Mouse (Mus musculus) MEL (cell line): ENCODE data around the gene Hipk1. TPM values are rescaled to one million over a fixed set of nuclear protein-coding genes. Genes with fewer than 3 reads are reported as not detected.

Source experiments
- DNase-seq: peaks from one replicate; pipeline ENCODE4 v3.0.0; 2011; ENCODE audit warnings: low read depth, low spot score
- H3K27ac ChIP-seq: 2 replicates; pipeline ENCODE4 v1.5.1; 2012; ENCODE audit warnings: low read depth, mild to moderate bottlenecking, control low read depth, low read length, moderate library complexity; ENCODE audit not compliant: control insufficient read depth
- H3K27me3 ChIP-seq, 2 experiments: fragments of 150-350 bp in 1 of 2; sonication (generic) in 1 of 2; 2 replicates each; pipeline ENCODE4 v1.6.1; 2012; ENCODE audit warnings: low read length in 2 of 2, mild to moderate bottlenecking in 2 of 2, improper control_type of control experiment in 1 of 2, moderate library complexity in 1 of 2; ENCODE audit not compliant: insufficient read depth in 2 of 2, control insufficient read depth in 1 of 2
- H3K36me3 ChIP-seq, 2 experiments: 2 replicates each; pipeline ENCODE4 v1.6.1; 2012 to 2014; ENCODE audit warnings: low read length in 2 of 2, improper control_type of control experiment in 1 of 2, inconsistent platforms in 1 of 2, mild to moderate bottlenecking in 1 of 2; ENCODE audit not compliant: insufficient read depth in 2 of 2, control insufficient read depth in 1 of 2
- H3K4me1 ChIP-seq, 2 experiments: fragments of 150-350 bp in 1 of 2; sonication (generic) in 1 of 2; 2 replicates each; pipeline ENCODE4 v1.6.1; 2012; ENCODE audit warnings: low read length in 2 of 2, improper control_type of control experiment in 1 of 2, mild to moderate bottlenecking in 1 of 2; ENCODE audit not compliant: insufficient read depth in 2 of 2, control insufficient read depth in 1 of 2
- H3K4me3 ChIP-seq, 2 experiments: fragments of 150-350 bp in 1 of 2; sonication (generic) in 1 of 2; 2 replicates each; pipeline ENCODE4 v1.5.1; 2012; ENCODE audit warnings: low read depth in 2 of 2, low read length in 2 of 2, mild to moderate bottlenecking in 2 of 2, moderate library complexity in 2 of 2, control low read depth in 1 of 2, improper control_type of control experiment in 1 of 2; ENCODE audit not compliant: control insufficient read depth in 1 of 2, insufficient read depth in 1 of 2
- H3K79me2 ChIP-seq: 2 replicates; pipeline ENCODE4 v1.6.1; 2012; ENCODE audit warnings: mild to moderate bottlenecking, low read length, moderate library complexity; ENCODE audit not compliant: control insufficient read depth, poor library complexity, insufficient read depth
- H3K9ac ChIP-seq: 2 replicates; pipeline ENCODE4 v1.6.1; 2012; ENCODE audit warnings: low read depth, mild to moderate bottlenecking, control low read depth, low read length, moderate library complexity; ENCODE audit not compliant: control insufficient read depth, poor library complexity, severe bottlenecking
- H3K9me3 ChIP-seq: fragments of 150-350 bp; sonication (generic); replicated peaks from 2 replicates; pipeline ENCODE4 v1.6.1; 2012; ENCODE audit warnings: mild to moderate bottlenecking, low read length, improper control_type of control experiment, moderate library complexity; ENCODE audit not compliant: insufficient read depth
- BHLHE40 ChIP-seq: IDR thresholded peaks from 2 replicates; pipeline ENCODE4 v1.6.1; 2012; ENCODE audit warnings: low read depth, mild to moderate bottlenecking, inconsistent platforms, low read length, improper control_type of control experiment, borderline replicate concordance
- CHD2 ChIP-seq: IDR thresholded peaks from 2 replicates; pipeline ENCODE4 v1.6.1; 2011; ENCODE audit warnings: low read length, improper control_type of control experiment
- CTCF ChIP-seq, 3 experiments: IDR thresholded peaks in 2 of 3; conservative IDR thresholded peaks in 1 of 3; 2 replicates each; pipeline ENCODE4 v1.5.1; 2011 to 2012; ENCODE audit warnings: low read length in 3 of 3, low read depth in 2 of 3, mild to moderate bottlenecking in 2 of 3, improper control_type of control experiment in 1 of 3, inconsistent platforms in 1 of 3, mixed read lengths in 1 of 3, moderate library complexity in 1 of 3; ENCODE audit not compliant: control insufficient read depth in 1 of 3, insufficient read depth in 1 of 3, poor library complexity in 1 of 3, severe bottlenecking in 1 of 3
- E2F4 ChIP-seq: IDR thresholded peaks from 2 replicates; pipeline ENCODE4 v1.6.1; 2011; ENCODE audit warnings: low read depth, low read length, improper control_type of control experiment, borderline replicate concordance
- ELF1 ChIP-seq: IDR thresholded peaks from 2 replicates; pipeline ENCODE4 v1.6.1; 2014; ENCODE audit warnings: low read depth, mild to moderate bottlenecking, inconsistent platforms, low read length, improper control_type of control experiment, moderate library complexity
- EP300 ChIP-seq, 2 experiments: IDR thresholded peaks; 2 replicates each; pipeline ENCODE4 v1.6.1; 2011; ENCODE audit warnings: improper control_type of control experiment in 2 of 2, low read length in 2 of 2, low read depth in 1 of 2, mild to moderate bottlenecking in 1 of 2
- ETS1 ChIP-seq: IDR thresholded peaks from 2 replicates; pipeline ENCODE4 v1.6.1; 2012; ENCODE audit warnings: low read depth, mild to moderate bottlenecking, inconsistent platforms, low read length, improper control_type of control experiment, moderate library complexity
- GABPA ChIP-seq: IDR thresholded peaks from 2 replicates; pipeline ENCODE4 v1.6.1; 2012; ENCODE audit warnings: low read depth, mild to moderate bottlenecking, inconsistent platforms, low read length, improper control_type of control experiment, moderate library complexity
- GATA1 ChIP-seq: IDR thresholded peaks from 2 replicates; pipeline ENCODE4 v1.6.1; 2011; ENCODE audit warnings: low read depth, low read length, improper control_type of control experiment
- JUND ChIP-seq: IDR thresholded peaks from 2 replicates; pipeline ENCODE4 v1.6.1; 2011; ENCODE audit warnings: low read depth, mild to moderate bottlenecking, improper control_type of control experiment, low read length
- KAT2A ChIP-seq: conservative IDR thresholded peaks from 2 replicates; pipeline ENCODE4 v1.6.1; 2012; ENCODE audit warnings: low read depth, low read length, improper control_type of control experiment, inconsistent platforms
- MAFK ChIP-seq: IDR thresholded peaks from 2 replicates; pipeline ENCODE4 v1.6.1; 2011; ENCODE audit warnings: low read depth, mild to moderate bottlenecking, low read length, improper control_type of control experiment, borderline replicate concordance
- MAX ChIP-seq: IDR thresholded peaks from 2 replicates; pipeline ENCODE4 v1.6.1; 2011; ENCODE audit warnings: low read length, improper control_type of control experiment
- MAZ ChIP-seq: IDR thresholded peaks from 2 replicates; pipeline ENCODE4 v1.6.1; 2012; ENCODE audit warnings: low read depth, mild to moderate bottlenecking, inconsistent platforms, low read length, improper control_type of control experiment
- MXI1 ChIP-seq: IDR thresholded peaks from 2 replicates; pipeline ENCODE4 v1.6.1; 2011; ENCODE audit warnings: mild to moderate bottlenecking, low read depth, low read length, improper control_type of control experiment
- NELFE ChIP-seq: IDR thresholded peaks from 2 replicates; pipeline ENCODE4 v1.6.1; 2011; ENCODE audit warnings: low read depth, low read length, improper control_type of control experiment
- NRF1 ChIP-seq: IDR thresholded peaks from 2 replicates; pipeline ENCODE4 v1.6.1; 2014; ENCODE audit warnings: low read depth, mild to moderate bottlenecking, inconsistent platforms, low read length, improper control_type of control experiment, moderate library complexity; ENCODE audit not compliant: poor library complexity, insufficient read depth, severe bottlenecking
- POLR2A ChIP-seq, 2 experiments: IDR thresholded peaks; 2 replicates each; pipeline ENCODE4 v1.6.1; 2011 to 2012; ENCODE audit warnings: low read length in 2 of 2, mild to moderate bottlenecking in 2 of 2, control low read depth in 1 of 2, improper control_type of control experiment in 1 of 2, low read depth in 1 of 2, moderate library complexity in 1 of 2; ENCODE audit not compliant: control insufficient read depth in 1 of 2, insufficient read depth in 1 of 2, poor library complexity in 1 of 2
- POLR2AphosphoS2 ChIP-seq: IDR thresholded peaks from 2 replicates; pipeline ENCODE4 v1.6.1; 2011; ENCODE audit warnings: low read length, improper control_type of control experiment
- POLR2AphosphoS5 ChIP-seq: IDR thresholded peaks from 2 replicates; pipeline ENCODE4 v1.6.1; 2012; ENCODE audit warnings: low read depth, borderline replicate concordance, mild to moderate bottlenecking, inconsistent platforms, low read length, moderate library complexity, mixed read lengths
- RAD21 ChIP-seq: IDR thresholded peaks from 2 replicates; pipeline ENCODE4 v1.6.1; 2011; ENCODE audit warnings: mild to moderate bottlenecking, low read depth, low read length, improper control_type of control experiment
- RCOR1 ChIP-seq: IDR thresholded peaks from 2 replicates; pipeline ENCODE4 v1.6.1; 2012; ENCODE audit warnings: low read depth, mild to moderate bottlenecking, inconsistent platforms, low read length, improper control_type of control experiment
- SIN3A ChIP-seq: IDR thresholded peaks from 2 replicates; pipeline ENCODE4 v1.6.1; 2012; ENCODE audit warnings: low read length, improper control_type of control experiment, inconsistent platforms
- SMC3 ChIP-seq: IDR thresholded peaks from 2 replicates; pipeline ENCODE4 v1.6.1; 2011; ENCODE audit warnings: low read depth, low read length, improper control_type of control experiment
- TBP ChIP-seq: IDR thresholded peaks from 2 replicates; pipeline ENCODE4 v1.8.0; 2011; ENCODE audit warnings: low read depth, low read length, improper control_type of control experiment
- USF1 ChIP-seq: IDR thresholded peaks from 2 replicates; pipeline ENCODE4 v1.6.1; 2014; ENCODE audit warnings: low read depth, mild to moderate bottlenecking, inconsistent platforms, low read length, improper control_type of control experiment, moderate library complexity
- USF2 ChIP-seq, 2 experiments: IDR thresholded peaks; 2 replicates each; pipeline ENCODE4 v1.6.1; 2011 to 2012; ENCODE audit warnings: improper control_type of control experiment in 2 of 2, low read length in 2 of 2, borderline replicate concordance in 1 of 2, inconsistent platforms in 1 of 2, low read depth in 1 of 2, mild to moderate bottlenecking in 1 of 2; ENCODE audit not compliant: insufficient read depth in 1 of 2
- ZKSCAN1 ChIP-seq: IDR thresholded peaks from 2 replicates; pipeline ENCODE4 v1.6.1; 2012; ENCODE audit warnings: low read depth, mild to moderate bottlenecking, inconsistent platforms, low read length, improper control_type of control experiment, moderate library complexity
- ZNF384 ChIP-seq: IDR thresholded peaks from 2 replicates; pipeline ENCODE4 v1.6.1; 2012; ENCODE audit warnings: low read depth, mild to moderate bottlenecking, inconsistent platforms, low read length, improper control_type of control experiment
- polyA plus RNA-seq, 2 experiments: library from polyadenylated mRNA; stranded (reverse) in 1 of 2; unstranded in 1 of 2; fragments of >175 nt in 1 of 2; fragments of >200 nt in 1 of 2; gene quantifications; 2 replicates each; pipeline versions ENCODE4 v1.2.1 to v1.2.4; 2012; ENCODE audit warnings: low replicate concordance in 2 of 2, low read depth in 1 of 2; ENCODE audit not compliant: insufficient read length in 2 of 2, insufficient read depth in 1 of 2, missing spikeins in 1 of 2
- total RNA-seq: library from RNA; depleted of rRNA; stranded (reverse); fragments of 300-350 nt; gene quantifications from 2 replicates; pipeline ENCODE4 v1.2.3, GENCODE M21; 2012

Hipk1 gene
- total and polyA plus RNA-seq, 3 experiments: 16.7 to 28.7 TPM; not detected in 1

GRCm38 (mm10) chr3:103755351-103755750 is 36.0 kb downstream of the Hipk1 start:
- TF ChIP-seq MAFK (no peak), MAZ (no peak), ELF1 (no peak), RCOR1 (no peak), RAD21 (no peak), CHD2 (no peak), SIN3A (no peak), GABPA (no peak), E2F4 (no peak), USF2 (IDR thresholded peaks at IDR 0.05; ENCODE audit: borderline replicate concordance in 1 of 2, insufficient read depth in 1 of 2, low read depth in 1 of 2, low read length in 2 of 2) (no peak), MAX (no peak), TBP (no peak), NELFE (no peak), JUND (no peak), ZKSCAN1 (no peak), SMC3 (no peak), POLR2AphosphoS5 (no peak), MXI1 (no peak), CTCF (IDR thresholded peaks at IDR 0.05 in 2 of 3, conservative IDR thresholded peaks at IDR 0.05 in 1 of 3; ENCODE audit: control insufficient read depth in 1 of 3, insufficient read depth in 1 of 3, low read depth in 2 of 3, low read length in 3 of 3, poor library complexity in 1 of 3, severe bottlenecking in 1 of 3) (no peak)
- Histone ChIP-seq H3K36me3 (peaks cover 0 to 23% of the 10 kb centered on the region in 2 experiments; a peak in 2 of 4 replicates), H3K79me2 (no peaks in the 10 kb centered on the region), H3K9me3 (no peaks in the 10 kb centered on the region), H3K9ac (no peak overlapping the region), H3K27me3 (no peaks in the 10 kb centered on the region), H3K4me1 (no peaks in the 10 kb centered on the region), H3K4me3 (no peak overlapping the region), H3K27ac (no peak overlapping the region)
- no peak for DNase-seq

GRCm38 (mm10) chr3:103751558-103751957 is 39.8 kb downstream of the Hipk1 start:
- Histone ChIP-seq H3K4me3 (no peak overlapping the region), H3K9ac (no peak overlapping the region), H3K27me3 (no peaks in the 10 kb centered on the region), H3K9me3 (no peaks in the 10 kb centered on the region), H3K4me1 (peaks cover 0 to 3% of the 10 kb centered on the region in 2 experiments; a peak in 1 of 4 replicates), H3K36me3 (peaks cover 0 to 18% of the 10 kb centered on the region in 2 experiments; a peak in 3 of 4 replicates), H3K27ac (no peak overlapping the region), H3K79me2 (no peaks in the 10 kb centered on the region)
- TF ChIP-seq USF1: no peak
- TF ChIP-seq EP300 (IDR thresholded peaks at IDR 0.05; ENCODE audit: low read depth in 1 of 2, low read length in 2 of 2): no peak
- TF ChIP-seq POLR2AphosphoS2: no peak
- TF ChIP-seq KAT2A: no peak
- TF ChIP-seq TBP: no peak
- no peak for TF ChIP-seq NRF1
- TF ChIP-seq ETS1: no peak
- no peak for TF ChIP-seq BHLHE40
- TF ChIP-seq POLR2A (IDR thresholded peaks at IDR 0.05; ENCODE audit: control insufficient read depth in 1 of 2, insufficient read depth in 1 of 2, low read depth in 1 of 2, low read length in 2 of 2, poor library complexity in 1 of 2): no peak
- no peak for TF ChIP-seq CHD2
- no peak for TF ChIP-seq GATA1
- no peak for TF ChIP-seq ZNF384
- no peak for TF ChIP-seq SMC3
- TF ChIP-seq MAFK: no peak
- DNase-seq: no peak
